Mouse (Mus musculus): ENCODE results near the gene Ust. TPM values are rescaled to one million over a fixed set of nuclear protein-coding genes. Genes with fewer than 3 reads are reported as not detected.

Gene Ust
- polyA plus RNA-seq, 1 experiment from 2014 or later: 0.54 TPM

DNA sequence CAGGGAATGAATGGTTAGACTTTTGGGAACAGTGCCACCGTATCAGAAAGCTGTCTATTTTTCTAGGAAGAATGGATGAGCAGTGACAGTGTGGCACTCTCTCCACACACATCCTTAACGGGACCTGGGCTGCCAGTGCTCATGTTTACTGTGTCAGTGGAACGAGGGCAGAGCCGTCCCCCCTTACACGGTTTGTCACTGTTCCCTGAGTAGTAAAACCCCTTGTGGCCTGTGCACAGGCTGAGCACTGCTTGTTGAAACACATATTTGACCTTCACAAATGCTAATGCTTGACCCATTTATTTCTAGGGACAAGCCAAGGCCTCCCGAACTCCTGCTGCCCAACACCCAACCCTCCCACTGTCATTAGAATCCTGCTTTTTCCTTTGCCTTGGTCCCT, 209.2 kb downstream of the Ust start:
- ATAC-seq (ENCODE audit: insufficient read depth): no peak

DNA sequence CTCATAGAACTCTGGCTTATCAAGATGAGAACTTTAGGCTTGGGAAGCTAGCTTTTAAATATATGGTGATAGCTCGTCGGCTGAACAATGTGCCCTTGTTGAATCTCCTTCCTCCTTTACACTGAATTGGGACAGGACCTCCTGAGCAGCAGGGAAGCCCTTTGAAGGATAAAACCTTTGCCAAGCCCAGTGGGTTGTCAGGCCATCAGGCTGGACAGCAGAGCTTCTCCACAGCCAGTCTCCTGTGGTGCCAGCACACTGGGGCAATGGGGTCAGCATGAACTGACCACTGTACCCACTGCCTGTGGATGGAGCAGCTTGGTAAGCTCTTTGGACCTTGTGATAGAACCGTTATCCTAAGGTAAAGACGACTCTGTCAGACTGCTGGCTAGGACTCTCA, 214.4 kb downstream of the Ust start:
- Histone ChIP-seq H3K27me3 (no peaks in the 10 kb centered on the region), H3K4me3 (replicated peaks) (no peak overlapping the region), H3K4me1 (replicated peaks) (no peaks in the 10 kb centered on the region), H3K27ac (replicated peaks) (no peak overlapping the region), H3K9me3 (replicated peaks) (no peaks in the 10 kb centered on the region), H3K4me2 (no peak overlapping the region), H3K9ac (no peak overlapping the region), H3K36me3 (replicated peaks) (no peaks in the 10 kb centered on the region)
- 60% methylated on average over 4 of the region's 4 CpGs for WGBS (ENCODE audit: insufficient replicate concordance)
- ATAC-seq (ENCODE audit: insufficient read depth): no peak

More for the DNA sequence above, 209.2 kb downstream of the Ust start:
- no peak overlapping the region for H3K4me2 ChIP-seq
- no peak overlapping the region for H3K27ac ChIP-seq (replicated peaks)
- 60% methylated on average over 6 of the region's 6 CpGs for WGBS (ENCODE audit: insufficient replicate concordance)
- H3K4me1 ChIP-seq (replicated peaks): no peaks in the 10 kb centered on the region
- no peaks in the 10 kb centered on the region for H3K27me3 ChIP-seq
- no peaks in the 10 kb centered on the region for H3K36me3 ChIP-seq (replicated peaks)
- H3K4me3 ChIP-seq (replicated peaks): no peak overlapping the region
- no peak overlapping the region for H3K9ac ChIP-seq
- H3K9me3 ChIP-seq (replicated peaks): no peaks in the 10 kb centered on the region

DNA sequence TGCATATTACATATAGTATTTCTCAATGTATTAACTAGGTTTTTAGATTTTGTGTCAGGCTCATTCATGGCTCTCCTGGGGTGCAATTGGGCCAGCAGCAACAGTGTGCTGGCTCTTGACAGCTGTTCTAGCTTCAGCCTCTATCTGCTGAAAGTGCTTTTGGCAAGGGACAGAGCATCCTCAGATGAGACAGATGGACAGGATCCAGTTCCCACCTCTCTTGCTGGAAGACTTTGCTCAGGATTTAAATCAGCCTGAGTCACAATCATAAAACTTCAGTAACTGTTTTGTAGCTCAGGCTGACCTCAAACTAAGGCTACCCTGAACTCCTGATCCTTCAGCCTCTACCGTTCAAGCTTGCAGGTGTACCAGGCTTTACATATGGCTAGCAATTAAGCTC, 219.5 kb downstream of the Ust start:
- no peak overlapping the region for H3K9ac ChIP-seq
- no peak overlapping the region for H3K4me2 ChIP-seq
- ATAC-seq (ENCODE audit: insufficient read depth): no peak
- no peak overlapping the region for H3K4me3 ChIP-seq (replicated peaks)
- no peak overlapping the region for H3K27ac ChIP-seq (replicated peaks)
- H3K36me3 ChIP-seq (replicated peaks): no peaks in the 10 kb centered on the region
- no peaks in the 10 kb centered on the region for H3K27me3 ChIP-seq
- no peaks in the 10 kb centered on the region for H3K9me3 ChIP-seq (replicated peaks)
- 72% methylated on average over 1 of the region's 1 CpGs for WGBS (ENCODE audit: insufficient replicate concordance)
- H3K4me1 ChIP-seq (replicated peaks): no peaks in the 10 kb centered on the region

DNA sequence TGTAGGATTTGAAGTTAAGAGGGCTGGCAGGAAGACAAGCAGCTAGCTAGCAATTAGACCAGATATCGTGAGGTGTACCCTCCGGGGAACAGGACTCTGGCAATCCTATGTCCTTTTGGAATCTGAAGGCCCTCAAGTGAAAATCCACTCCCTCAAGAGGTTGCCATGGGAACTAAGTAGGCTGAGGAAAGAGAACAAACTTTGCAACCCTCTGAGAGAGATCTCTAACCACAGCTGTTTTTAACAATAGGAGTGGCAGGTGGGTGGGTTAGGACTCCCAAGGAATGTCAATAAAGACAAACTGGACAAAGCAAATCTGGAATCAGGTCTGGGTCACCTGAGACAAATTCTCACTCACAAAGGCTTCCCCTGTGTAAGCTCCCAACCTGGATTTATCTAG, 221.4 kb downstream of the Ust start:
- no peak overlapping the region for H3K27ac ChIP-seq (replicated peaks)
- no peak overlapping the region for H3K4me2 ChIP-seq
- H3K9me3 ChIP-seq (replicated peaks): no peaks in the 10 kb centered on the region
- 52% methylated on average over 2 of the region's 2 CpGs for WGBS (ENCODE audit: insufficient replicate concordance)
- H3K4me3 ChIP-seq (replicated peaks): no peak overlapping the region
- H3K9ac ChIP-seq: no peak overlapping the region
- no peaks in the 10 kb centered on the region for H3K4me1 ChIP-seq (replicated peaks)
- H3K27me3 ChIP-seq: no peaks in the 10 kb centered on the region
- no peak for ATAC-seq (ENCODE audit: insufficient read depth)
- no peaks in the 10 kb centered on the region for H3K36me3 ChIP-seq (replicated peaks)

DNA sequence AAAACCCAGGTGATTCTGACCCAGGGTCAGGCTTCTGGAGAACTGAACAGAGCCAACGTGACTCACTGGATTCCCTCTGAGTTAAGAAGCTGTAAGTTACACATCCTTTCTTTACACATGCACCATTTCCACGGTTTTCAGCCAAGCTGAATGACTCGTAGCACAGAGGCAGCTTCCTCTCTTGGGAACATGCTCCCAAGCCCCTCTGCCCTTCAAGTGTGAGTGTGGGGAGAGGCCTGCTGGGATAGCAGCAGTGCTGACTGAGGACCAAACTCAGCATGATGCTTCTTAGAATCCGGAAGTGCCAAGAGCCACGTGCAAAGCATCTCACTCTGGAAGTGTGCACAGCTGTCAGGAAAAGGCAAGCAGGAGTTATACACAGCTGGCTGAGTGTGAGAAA, 228.0 kb downstream of the Ust start:
- H3K36me3 ChIP-seq (replicated peaks): no peaks in the 10 kb centered on the region
- H3K27me3 ChIP-seq: no peaks in the 10 kb centered on the region
- no peaks in the 10 kb centered on the region for H3K4me1 ChIP-seq (replicated peaks)
- 38% methylated on average over 5 of the region's 5 CpGs for WGBS (ENCODE audit: insufficient replicate concordance)
- no peak overlapping the region for H3K4me3 ChIP-seq (replicated peaks)
- no peaks in the 10 kb centered on the region for H3K9me3 ChIP-seq (replicated peaks)
- ATAC-seq (ENCODE audit: insufficient read depth): no peak
- H3K9ac ChIP-seq: no peak overlapping the region
- no peak overlapping the region for H3K27ac ChIP-seq (replicated peaks)
- no peak overlapping the region for H3K4me2 ChIP-seq

DNA sequence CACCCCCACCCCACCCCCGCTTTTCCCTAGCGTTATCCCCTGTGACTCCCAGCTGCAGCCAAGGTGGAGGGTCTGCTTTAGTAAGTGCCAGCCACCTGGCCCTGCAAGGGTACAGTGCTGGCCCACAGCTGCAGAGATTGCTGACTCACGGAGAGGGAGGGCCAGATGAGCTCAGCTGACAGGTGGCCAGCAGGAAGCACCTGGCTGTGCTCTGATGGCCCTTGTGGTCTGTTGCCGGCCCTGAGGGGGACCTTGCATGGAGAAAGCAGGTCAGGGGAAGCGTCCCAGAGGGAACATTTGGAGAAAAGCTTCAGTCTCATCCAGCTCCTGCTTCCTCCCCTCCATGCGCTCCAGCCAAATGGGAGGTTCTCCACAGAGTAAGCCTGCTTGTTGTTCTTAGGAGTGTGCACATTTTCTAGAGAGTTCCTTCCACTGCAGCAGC, 231.3 kb downstream of the Ust start:
- Histone ChIP-seq H3K27me3 (no peaks in the 10 kb centered on the region), H3K9me3 (replicated peaks) (no peaks in the 10 kb centered on the region), H3K4me3 (replicated peaks) (no peak overlapping the region), H3K27ac (replicated peaks) (no peak overlapping the region), H3K9ac (no peak overlapping the region), H3K4me1 (replicated peaks) (no peaks in the 10 kb centered on the region), H3K36me3 (replicated peaks) (no peaks in the 10 kb centered on the region), H3K4me2 (no peak overlapping the region)
- no peak for ATAC-seq (ENCODE audit: insufficient read depth)
- WGBS (ENCODE audit: insufficient replicate concordance): 11% methylated on average over 6 of the region's 6 CpGs

DNA sequence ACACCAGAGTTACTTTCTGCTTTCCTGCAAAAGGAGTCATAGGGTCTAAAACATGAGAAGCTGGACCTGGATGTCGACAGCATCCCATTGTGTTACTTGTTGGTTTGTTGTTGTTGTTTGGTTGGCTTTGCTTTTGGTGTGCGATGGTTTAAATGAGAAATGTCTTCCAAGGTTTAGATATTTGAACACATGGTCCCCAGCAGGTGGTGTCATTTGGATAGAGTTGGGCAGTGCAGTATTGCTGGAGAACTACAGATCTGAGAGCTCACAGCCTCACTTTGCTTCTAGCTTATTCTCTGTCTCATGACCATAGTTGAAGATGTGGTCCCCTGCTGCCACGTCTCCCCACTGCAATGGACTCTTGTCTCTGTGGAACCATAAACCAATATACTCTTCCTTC, 234.6 kb downstream of the Ust start:
- Histone ChIP-seq H3K9me3 (replicated peaks) (no peaks in the 10 kb centered on the region), H3K9ac (no peak overlapping the region)
- no peak for ATAC-seq (ENCODE audit: insufficient read depth)

DNA sequence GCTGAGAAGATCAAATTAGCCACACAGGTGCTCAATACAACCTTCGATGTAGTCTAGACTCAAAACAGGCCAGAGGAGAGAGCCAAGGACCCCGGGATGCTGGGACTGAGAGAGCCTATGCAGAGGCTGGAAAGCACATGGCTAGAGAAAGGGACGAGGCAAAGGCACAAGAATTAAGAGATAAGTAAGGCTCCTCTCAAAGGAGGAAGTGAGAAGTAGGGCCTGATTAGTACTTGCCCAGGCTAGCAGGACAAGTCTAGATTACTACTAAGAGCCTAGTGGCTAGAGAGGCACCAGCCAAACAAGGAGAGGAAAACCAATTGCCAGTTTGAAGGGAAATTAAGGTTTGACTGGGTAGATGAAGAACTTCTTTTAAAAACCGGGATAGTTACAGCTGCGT, 241.5 kb downstream of the Ust start:
- no peak overlapping the region for H3K4me3 ChIP-seq (replicated peaks)
- H3K9ac ChIP-seq: no peak overlapping the region
- no peaks in the 10 kb centered on the region for H3K9me3 ChIP-seq (replicated peaks)
- no peak for ATAC-seq (ENCODE audit: insufficient read depth)
- H3K4me2 ChIP-seq: no peak overlapping the region
- H3K27me3 ChIP-seq: no peaks in the 10 kb centered on the region
- no peak overlapping the region for H3K27ac ChIP-seq (replicated peaks)
- no peaks in the 10 kb centered on the region for H3K36me3 ChIP-seq (replicated peaks)
- WGBS (ENCODE audit: insufficient replicate concordance): 49% methylated on average over 5 of the region's 5 CpGs
- no peaks in the 10 kb centered on the region for H3K4me1 ChIP-seq (replicated peaks)

More for the DNA sequence above, 234.6 kb downstream of the Ust start:
- Histone ChIP-seq H3K27me3 (no peaks in the 10 kb centered on the region), H3K36me3 (replicated peaks) (no peaks in the 10 kb centered on the region), H3K4me3 (replicated peaks) (no peak overlapping the region), H3K4me2 (no peak overlapping the region), H3K4me1 (replicated peaks) (no peaks in the 10 kb centered on the region), H3K27ac (replicated peaks) (no peak overlapping the region)
- 57% methylated on average over 3 of the region's 3 CpGs for WGBS (ENCODE audit: insufficient replicate concordance)

DNA sequence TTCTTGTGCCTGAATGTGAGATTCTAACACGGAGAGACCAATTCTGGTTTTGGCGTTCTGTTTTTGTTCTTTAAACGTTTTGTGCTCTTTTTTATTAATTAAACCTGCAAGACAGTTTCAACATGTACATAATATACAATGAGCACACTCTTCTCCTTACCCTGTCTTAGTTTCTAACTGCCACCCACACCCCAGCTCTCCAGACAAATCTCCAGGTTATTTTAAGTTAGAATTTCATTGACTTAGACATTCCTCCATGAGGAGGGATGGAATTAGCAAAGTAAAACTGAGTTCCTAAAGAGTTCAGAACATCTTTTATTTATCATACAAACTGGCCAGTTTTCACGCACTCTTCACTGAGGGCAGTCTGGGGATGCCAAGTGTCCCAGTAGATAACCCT, 248.9 kb downstream of the Ust start:
- no peak for ATAC-seq (ENCODE audit: insufficient read depth)
- 68% methylated on average over 4 of the region's 4 CpGs for WGBS (ENCODE audit: insufficient replicate concordance)
- H3K4me2 ChIP-seq: no peak overlapping the region
- no peak overlapping the region for H3K9ac ChIP-seq
- no peaks in the 10 kb centered on the region for H3K36me3 ChIP-seq (replicated peaks)
- H3K27ac ChIP-seq (replicated peaks): no peak overlapping the region
- no peaks in the 10 kb centered on the region for H3K4me1 ChIP-seq (replicated peaks)
- H3K9me3 ChIP-seq (replicated peaks): no peaks in the 10 kb centered on the region
- H3K4me3 ChIP-seq (replicated peaks): no peak overlapping the region
- H3K27me3 ChIP-seq: no peaks in the 10 kb centered on the region

DNA sequence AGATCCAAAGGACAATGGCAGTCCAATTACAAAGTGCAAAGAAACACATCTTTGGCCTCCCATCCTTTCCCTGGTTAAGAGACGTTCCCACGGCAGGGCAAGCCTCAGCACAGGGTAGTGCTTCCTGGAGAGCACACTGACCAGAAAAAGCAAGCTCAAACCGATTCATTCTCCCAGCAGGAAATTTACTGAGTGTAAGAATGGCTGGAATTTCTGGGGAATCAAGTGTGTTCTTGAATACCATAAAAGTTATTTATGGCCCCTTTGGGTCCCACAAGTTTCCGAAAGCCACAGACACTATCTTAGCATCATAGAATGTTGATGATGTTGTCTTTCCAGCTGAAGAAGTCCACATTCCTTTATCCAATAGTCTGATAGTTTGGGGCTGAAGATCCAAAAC, 258.9 kb downstream of the Ust start:
- Histone ChIP-seq H3K9me3 (replicated peaks) (no peaks in the 10 kb centered on the region), H3K4me2 (no peak overlapping the region), H3K4me1 (replicated peaks) (0 out of 2 replicates have a peak, but pooled peaks cover 3% of the 10 kb centered on the region), H3K36me3 (replicated peaks) (no peaks in the 10 kb centered on the region), H3K4me3 (replicated peaks) (no peak overlapping the region), H3K9ac (no peak overlapping the region), H3K27me3 (no peaks in the 10 kb centered on the region), H3K27ac (replicated peaks) (no peak overlapping the region)
- no peak for ATAC-seq (ENCODE audit: insufficient read depth)
- 33% methylated on average over 4 of the region's 4 CpGs for WGBS (ENCODE audit: insufficient replicate concordance)

DNA sequence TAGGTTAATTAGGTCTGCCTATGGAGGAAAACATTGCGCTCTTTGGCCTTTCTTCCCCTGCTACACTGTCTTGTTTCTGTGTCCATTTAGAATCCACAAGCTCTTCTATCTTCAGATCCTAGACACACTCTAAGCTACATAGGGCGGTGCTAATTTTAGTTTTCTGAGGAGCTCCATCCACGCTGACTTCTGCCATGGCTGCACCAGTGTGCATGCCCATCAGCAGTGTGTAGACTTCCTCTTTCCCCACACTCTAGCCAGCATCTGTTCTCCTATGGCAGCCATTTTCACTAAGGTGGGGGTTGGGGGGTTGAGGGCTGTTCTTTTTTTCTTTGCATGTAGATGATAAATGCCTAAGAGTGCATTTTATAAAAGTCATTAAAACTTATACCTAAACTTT, 268.6 kb downstream of the Ust start:
- Histone ChIP-seq H3K4me2 (no peak overlapping the region), H3K9ac (no peak overlapping the region), H3K27ac (replicated peaks) (no peak overlapping the region), H3K4me1 (replicated peaks) (no peaks in the 10 kb centered on the region), H3K9me3 (replicated peaks) (no peaks in the 10 kb centered on the region), H3K36me3 (replicated peaks) (no peaks in the 10 kb centered on the region), H3K4me3 (replicated peaks) (no peak overlapping the region), H3K27me3 (no peaks in the 10 kb centered on the region)
- WGBS (ENCODE audit: insufficient replicate concordance): 51% methylated on average over 3 of the region's 3 CpGs
- no peak for ATAC-seq (ENCODE audit: insufficient read depth)

DNA sequence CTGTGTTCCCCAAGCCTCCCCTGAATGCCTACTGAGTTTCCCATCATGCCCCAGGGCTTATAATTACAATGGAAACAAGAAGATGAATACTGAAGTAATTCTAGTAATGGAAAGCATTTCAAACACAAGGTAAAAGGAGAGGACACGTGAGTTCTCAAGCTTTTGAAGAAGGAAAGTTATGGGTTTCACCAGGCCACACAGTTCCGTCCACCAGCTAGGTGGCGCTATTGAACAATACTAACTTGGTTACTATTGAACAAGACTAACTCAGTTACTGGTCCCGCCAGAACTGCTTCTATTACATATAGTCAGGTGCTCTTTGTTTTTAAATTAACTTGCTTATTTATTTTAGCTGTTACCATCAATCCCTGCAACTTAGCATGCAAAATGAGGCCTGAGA, 276.3 kb downstream of the Ust start:
- no peak overlapping the region for H3K9ac ChIP-seq
- no peaks in the 10 kb centered on the region for H3K4me1 ChIP-seq (replicated peaks)
- no peak overlapping the region for H3K4me3 ChIP-seq (replicated peaks)
- H3K4me2 ChIP-seq: no peak overlapping the region
- 5% methylated on average over 4 of the region's 4 CpGs for WGBS (ENCODE audit: insufficient replicate concordance)
- H3K27ac ChIP-seq (replicated peaks): no peak overlapping the region
- H3K36me3 ChIP-seq (replicated peaks): no peaks in the 10 kb centered on the region
- no peaks in the 10 kb centered on the region for H3K9me3 ChIP-seq (replicated peaks)
- no peaks in the 10 kb centered on the region for H3K27me3 ChIP-seq
- ATAC-seq (ENCODE audit: insufficient read depth): no peak

All from liver, embryonic 15.5 days (tissue).